Mouse (Mus musculus) C2C12 (cell line): ENCODE measurements around the gene Slc38a8. TPM values are rescaled to one million over a fixed set of nuclear protein-coding genes. Genes with fewer than 3 reads are reported as not detected.

Experiments
- H3K27me3 ChIP-seq: one replicate; pipeline ENCODE4 v1.6.1; 2011; ENCODE audit not compliant: control insufficient read depth, insufficient read depth, insufficient read length
- H3K36me3 ChIP-seq: one replicate; pipeline ENCODE4 v1.6.1; 2011; ENCODE audit not compliant: control insufficient read depth, insufficient read depth
- H3K4me3 ChIP-seq: one replicate; pipeline ENCODE4 v1.5.1; 2011; ENCODE audit warnings: mild to moderate bottlenecking, control low read depth; ENCODE audit not compliant: poor library complexity, insufficient read depth, severe bottlenecking
- H3K79me2 ChIP-seq: one replicate; pipeline ENCODE4 v1.6.1; 2011; ENCODE audit not compliant: control insufficient read depth, insufficient read depth
- H3K79me3 ChIP-seq: one replicate; pipeline ENCODE4 v1.6.1; 2011; ENCODE audit warnings: low read depth, control low read depth
- H3ac ChIP-seq: one replicate; pipeline ENCODE3; 2011; ENCODE audit warnings: low read depth; ENCODE audit not compliant: control insufficient read depth, insufficient read length
- CEBPB ChIP-seq: IDR thresholded peaks from one replicate; pipeline ENCODE4 v1.6.1; 2011; ENCODE audit warnings: low read depth, mild to moderate bottlenecking, control low read depth, moderate library complexity
- CTCF ChIP-seq: IDR thresholded peaks from one replicate; pipeline ENCODE4 v1.5.1; 2011; ENCODE audit not compliant: control insufficient read depth, insufficient read depth, insufficient read length
- FOSL1 ChIP-seq: IDR thresholded peaks from one replicate; pipeline ENCODE4 v1.8.0; 2011; ENCODE audit warnings: mild to moderate bottlenecking, low read length; ENCODE audit not compliant: poor library complexity, insufficient read depth, severe bottlenecking
- MAX ChIP-seq: IDR thresholded peaks from one replicate; pipeline ENCODE4 v1.6.1; 2011; ENCODE audit warnings: mild to moderate bottlenecking, control low read depth
- MYOD1 ChIP-seq: IDR thresholded peaks from one replicate; pipeline ENCODE4 v1.6.1; 2011; ENCODE audit warnings: low read depth; ENCODE audit not compliant: control insufficient read depth, insufficient read length
- MYOG ChIP-seq: IDR thresholded peaks from one replicate; pipeline ENCODE4 v1.6.1; 2011; ENCODE audit not compliant: control insufficient read depth, insufficient read length; ENCODE audit errors: extremely low read depth
- USF1 ChIP-seq: IDR thresholded peaks from one replicate; pipeline ENCODE4 v1.6.1; 2011; ENCODE audit warnings: low read depth, mild to moderate bottlenecking, control low read depth, moderate library complexity
- polyA plus RNA-seq: library from polyadenylated mRNA; unstranded; fragments of >200 nt; fragmentation: generic; extraction: Trizol; gene quantifications from one replicate; pipeline ENCODE4 v1.2.1, GENCODE M21; 2012; ENCODE audit warnings: missing spikeins

Slc38a8 gene
- polyA plus RNA-seq, 1 experiment: not detected

DNA sequence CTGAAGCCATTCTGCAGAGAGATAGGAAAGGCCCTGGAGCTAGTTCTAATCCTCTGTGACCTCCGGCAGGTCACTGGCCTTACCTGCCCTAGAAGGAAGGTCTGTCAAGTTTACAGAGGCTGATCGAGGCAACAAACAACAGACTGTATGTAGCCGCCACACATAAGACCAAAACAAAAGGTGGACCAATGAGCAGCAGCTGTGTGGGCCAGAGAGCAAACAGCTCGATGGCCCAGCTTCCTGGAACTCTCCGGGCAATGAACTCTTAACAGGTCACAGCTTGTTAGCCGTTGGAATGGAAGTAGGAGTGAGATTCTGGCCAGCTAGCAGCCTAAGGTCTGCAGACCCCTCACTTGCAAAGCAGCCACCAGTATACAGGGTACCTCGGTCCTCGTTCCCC is 71.2 kb downstream of the Slc38a8 start:
- Histone ChIP-seq H3K36me3 (no peaks in the 10 kb centered on the region), H3ac (no peak overlapping the region), H3K4me3 (no peak overlapping the region), H3K79me2 (no peaks in the 10 kb centered on the region), H3K27me3 (no peaks in the 10 kb centered on the region), H3K79me3 (no peaks in the 10 kb centered on the region)
- TF ChIP-seq CTCF: no peak
- TF ChIP-seq USF1: no peak
- TF ChIP-seq MAX: no peak
- no peak for TF ChIP-seq MYOD1
- TF ChIP-seq MYOG: no peak
- TF ChIP-seq CEBPB: no peak
- TF ChIP-seq FOSL1: no peak

Other genes starting within 250 kb of the Slc38a8 start
- gene Hsbp1, start 157.2 kb downstream of the Slc38a8 start, polyA plus RNA-seq: 135 TPM
- 7.5 TPM for gene Mlycd, start 106.8 kb downstream of the Slc38a8 start, polyA plus RNA-seq
- gene Osgin1, start 67.6 kb downstream of the Slc38a8 start, polyA plus RNA-seq: 18.1 TPM
- not detected for gene Necab2, start 55.0 kb downstream of the Slc38a8 start, polyA plus RNA-seq
- gene Mbtps1, start 57.0 kb upstream of the Slc38a8 start, polyA plus RNA-seq: 72.7 TPM
- 11.0 TPM for gene Hsdl1, start 73.5 kb upstream of the Slc38a8 start, polyA plus RNA-seq
- 0.01 TPM for gene Dnaaf1, start 73.5 kb upstream of the Slc38a8 start, polyA plus RNA-seq
- gene Taf1c, start 103.5 kb upstream of the Slc38a8 start, polyA plus RNA-seq: 8.1 TPM
- not detected for gene Adad2, start 111.0 kb upstream of the Slc38a8 start, polyA plus RNA-seq
- not detected for gene Kcng4, start 134.0 kb upstream of the Slc38a8 start, polyA plus RNA-seq
- not detected for gene Wfdc1, start 164.7 kb upstream of the Slc38a8 start, polyA plus RNA-seq
- gene Atp2c2, start 198.3 kb upstream of the Slc38a8 start, polyA plus RNA-seq: 0.02 TPM